Mouse (Mus musculus): ENCODE results near the gene Tnfsf18.

Gene Tnfsf18

GRCm38 (mm10) chr1:161494343-161494742 is at the start of gene Tnfsf18:
Gene Tnfsf18 (plus strand): TSS chr1:161494655.
- DNase-seq (ENCODE audit: low read depth, low spot score): no peak

- DNase-seq (ENCODE audit: low read depth, low spot score): no peak
These were observed 49.6 kb upstream of the Tnfsf18 start for GRCm38 (mm10) chr1:161444858-161445257.

- no peak for DNase-seq (ENCODE audit: low read depth, low spot score)
These were observed 42.7 kb upstream of the Tnfsf18 start for GRCm38 (mm10) chr1:161451683-161452245.

DNA sequence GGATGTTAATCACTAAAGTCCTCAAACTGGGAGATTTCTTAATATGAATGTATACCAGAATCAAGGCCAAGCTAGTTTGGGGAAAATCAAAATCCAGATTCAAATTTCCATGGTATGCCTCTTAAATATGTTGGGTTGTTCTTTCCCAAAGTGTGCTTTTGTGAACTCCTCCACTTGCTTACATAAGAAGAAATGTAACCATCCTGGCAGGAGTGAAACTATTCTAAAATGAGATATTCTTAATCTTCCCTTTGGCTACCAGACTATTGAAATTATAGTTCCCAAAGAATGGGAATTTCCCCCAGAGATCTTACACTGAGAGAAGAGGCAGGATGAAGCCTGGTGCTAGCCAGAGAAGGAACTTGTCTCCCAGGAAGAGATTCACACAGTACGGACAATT is 42.2 kb upstream of the Tnfsf18 start:
- DNase-seq (ENCODE audit: low read depth, low spot score): no peak

- no peak for DNase-seq (ENCODE audit: low read depth, low spot score)
These were observed 30.9 kb upstream of the Tnfsf18 start for GRCm38 (mm10) chr1:161463388-161464085.

GRCm38 (mm10) chr1:161477221-161477620 is 17.2 kb upstream of the Tnfsf18 start:
- DNase-seq (ENCODE audit: low read depth, low spot score): no peak

DNA sequence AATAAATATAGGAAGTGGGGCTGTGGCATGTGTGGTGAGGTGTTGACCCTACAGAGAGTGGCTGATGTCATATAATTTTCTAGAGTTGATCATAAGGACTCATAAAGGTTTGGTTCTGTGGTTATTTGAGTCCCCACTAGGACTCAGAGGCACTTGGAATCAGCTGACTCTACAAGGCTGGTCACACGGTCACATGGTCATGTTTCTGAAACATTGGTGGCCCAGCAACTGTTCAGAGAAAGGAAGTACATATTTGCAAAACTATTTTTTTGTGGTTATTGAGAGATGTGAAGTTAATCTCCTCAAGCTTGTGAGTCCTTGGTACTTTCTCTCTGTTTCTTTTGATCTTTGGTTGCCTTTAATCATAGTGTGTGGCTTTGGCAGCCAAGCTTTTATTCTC is 14.6 kb upstream of the Tnfsf18 start:
- DNase-seq (ENCODE audit: low read depth, low spot score): no peak

GRCm38 (mm10) chr1:161482211-161482610 is 12.2 kb upstream of the Tnfsf18 start:
- no peak for DNase-seq (ENCODE audit: low read depth, low spot score)

- DNase-seq (ENCODE audit: low read depth, low spot score): no peak
These were observed 7.4 kb upstream of the Tnfsf18 start for GRCm38 (mm10) chr1:161487069-161487468.

DNA sequence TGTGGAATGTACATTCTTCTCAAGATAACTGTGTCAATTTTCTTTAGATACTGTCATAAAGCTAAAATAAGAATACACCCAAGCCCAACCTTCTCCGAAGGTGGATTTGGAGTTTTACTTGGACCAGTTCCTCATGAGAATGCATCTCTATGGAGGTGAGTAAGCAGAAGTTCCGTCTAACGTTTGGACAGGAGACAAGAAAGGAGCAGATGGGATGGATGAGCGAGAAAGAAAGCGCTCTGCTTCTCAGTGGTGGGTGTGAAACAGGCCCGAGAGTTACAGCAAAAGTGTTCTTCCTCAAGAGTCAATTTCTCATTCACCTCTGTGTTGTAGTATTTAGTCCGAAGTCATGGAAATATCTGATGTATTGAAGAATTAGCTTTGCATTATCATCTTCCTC is 2.7 kb upstream of the Tnfsf18 start:
- no peak for DNase-seq (ENCODE audit: low read depth, low spot score)

GRCm38 (mm10) chr1:161496866-161497645 is 2.6 kb downstream of the Tnfsf18 start:
- no peak for DNase-seq (ENCODE audit: low read depth, low spot score)

DNA sequence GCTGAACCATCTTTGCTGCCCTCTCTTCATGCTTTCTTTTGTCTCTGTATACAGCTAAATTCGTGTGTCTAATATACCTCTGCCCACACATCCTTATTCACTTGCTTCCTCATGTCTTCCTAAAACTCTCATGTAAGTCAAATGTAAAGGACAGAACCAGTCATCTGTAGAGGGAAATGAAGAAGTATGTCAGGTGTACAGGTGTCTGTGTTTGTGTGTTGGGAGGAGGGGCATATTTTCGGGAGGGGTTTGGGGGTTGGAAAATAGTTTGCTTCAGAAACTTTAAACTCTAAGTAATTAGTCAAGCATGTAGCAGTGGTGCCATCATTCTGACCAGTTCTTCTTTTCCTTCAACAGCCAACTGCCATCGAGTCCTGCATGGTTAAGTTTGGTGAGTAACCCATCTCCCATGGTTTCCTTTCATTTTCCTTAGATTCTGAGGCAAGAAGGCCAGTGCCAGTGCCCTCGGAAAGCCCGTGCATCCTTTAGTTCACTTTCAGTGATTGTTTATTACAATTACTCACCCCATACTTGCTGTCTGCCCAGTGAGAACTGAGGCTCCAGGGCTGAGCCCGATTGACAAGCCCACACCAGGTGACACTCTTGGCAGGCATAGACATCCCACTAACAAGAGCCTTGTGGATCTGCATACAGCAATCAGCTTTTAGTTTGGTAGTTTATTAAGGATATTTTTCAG is 5.8 kb downstream of the Tnfsf18 start:
- no peak for DNase-seq (ENCODE audit: low read depth, low spot score)

DNA sequence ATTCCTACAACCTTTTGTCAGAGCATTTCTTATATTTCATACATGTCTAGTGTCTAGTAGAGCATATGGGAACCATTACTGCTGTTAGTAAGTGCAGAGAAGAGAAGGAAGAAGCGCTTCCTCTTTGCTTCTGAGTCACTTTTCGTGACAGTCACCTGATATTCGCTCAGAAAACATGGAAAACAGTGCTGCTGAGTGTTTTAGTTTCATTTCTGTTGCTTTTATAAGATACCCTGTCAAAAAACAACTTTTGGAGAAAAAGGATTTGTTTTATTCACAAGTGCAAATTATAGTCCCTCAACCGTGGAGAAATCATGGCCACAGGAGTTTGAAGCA is 6.3 kb downstream of the Tnfsf18 start:
- no peak for DNase-seq (ENCODE audit: low read depth, low spot score)

DNA sequence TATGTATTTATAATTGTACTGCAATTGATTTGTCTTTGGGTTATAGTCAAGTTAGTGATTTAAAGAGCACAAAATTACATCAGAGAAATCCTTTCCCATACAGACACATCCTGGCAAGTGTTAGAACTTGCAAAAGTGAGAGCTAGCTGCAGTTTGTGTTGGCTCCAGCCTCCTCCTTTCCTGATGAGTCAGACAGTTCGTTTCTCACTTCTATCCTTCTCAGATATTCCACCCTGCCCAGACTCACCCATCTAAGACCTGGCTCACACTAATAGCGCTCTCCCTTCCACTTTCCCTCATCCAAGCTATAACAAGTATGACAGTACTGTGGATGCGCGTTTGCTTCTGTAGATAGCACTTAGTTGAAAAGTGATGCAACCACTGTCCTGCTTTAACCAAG is 11.9 kb downstream of the Tnfsf18 start:
- DNase-seq (ENCODE audit: low read depth, low spot score): no peak

- DNase-seq (ENCODE audit: low read depth, low spot score): no peak
These were observed 13.2 kb downstream of the Tnfsf18 start for GRCm38 (mm10) chr1:161507623-161508047.

DNA sequence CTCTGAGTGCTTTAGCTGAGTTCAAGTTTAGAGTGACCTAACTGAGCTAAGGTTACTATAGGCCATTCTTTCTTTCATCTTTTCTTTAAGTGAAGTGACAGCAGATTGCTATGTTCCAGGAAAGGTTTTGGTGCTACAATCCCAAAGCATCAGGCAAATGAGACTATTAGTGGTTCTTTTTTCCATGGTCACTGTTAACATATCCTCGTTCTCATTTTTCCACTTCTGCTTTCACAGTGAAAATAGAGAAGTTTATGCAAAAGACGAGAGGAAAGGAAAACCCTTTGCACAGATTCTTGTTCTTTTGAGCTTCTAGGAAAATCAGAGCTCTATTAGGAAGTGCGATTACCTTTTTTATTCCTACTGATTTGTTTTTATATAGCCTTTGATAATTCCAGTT is 22.9 kb downstream of the Tnfsf18 start:
- DNase-seq (ENCODE audit: low read depth, low spot score): no peak

DNA sequence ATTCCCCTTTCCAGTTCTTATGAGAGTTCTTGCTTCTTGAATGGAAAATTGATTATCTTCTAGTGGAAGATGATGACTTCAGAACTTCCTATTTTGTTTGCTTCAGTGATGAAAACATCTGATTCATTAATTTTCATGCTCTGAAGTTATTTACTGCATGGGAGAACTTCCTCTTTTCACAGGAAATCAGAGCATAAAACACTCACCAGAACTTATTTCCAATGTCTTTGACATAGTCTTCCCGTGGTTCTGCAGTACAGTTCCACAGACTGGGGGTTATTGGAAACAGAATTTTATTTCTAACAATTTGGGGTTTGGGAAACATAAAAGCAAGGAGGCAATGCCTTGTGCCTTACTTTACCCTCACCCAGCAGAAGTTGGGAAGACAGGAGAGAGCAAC is 25.8 kb downstream of the Tnfsf18 start:
- DNase-seq (ENCODE audit: low read depth, low spot score): no peak

DNA sequence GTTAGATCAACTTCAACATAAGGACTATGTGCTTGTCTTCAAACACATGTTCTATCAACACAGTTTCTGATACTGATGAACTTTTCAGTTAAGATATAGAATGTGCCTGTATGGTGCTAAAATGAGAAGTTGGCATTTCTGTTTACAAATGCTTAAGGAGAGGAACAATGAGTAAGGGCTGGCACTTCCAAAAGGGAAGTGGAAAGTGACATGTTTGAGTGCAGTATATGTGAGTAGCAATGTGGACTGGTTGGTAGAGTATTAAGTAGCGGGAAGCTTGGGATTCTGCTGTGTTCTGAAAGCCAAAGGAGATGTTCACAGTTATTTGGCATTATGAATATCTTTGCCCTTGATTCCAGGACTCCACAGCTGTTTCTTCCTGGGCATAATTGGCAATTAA is 33.7 kb downstream of the Tnfsf18 start:
- no peak for DNase-seq (ENCODE audit: low read depth, low spot score)

- no peak for DNase-seq (ENCODE audit: low read depth, low spot score)
These were observed 56.2 kb downstream of the Tnfsf18 start for GRCm38 (mm10) chr1:161550596-161551095.

DNA sequence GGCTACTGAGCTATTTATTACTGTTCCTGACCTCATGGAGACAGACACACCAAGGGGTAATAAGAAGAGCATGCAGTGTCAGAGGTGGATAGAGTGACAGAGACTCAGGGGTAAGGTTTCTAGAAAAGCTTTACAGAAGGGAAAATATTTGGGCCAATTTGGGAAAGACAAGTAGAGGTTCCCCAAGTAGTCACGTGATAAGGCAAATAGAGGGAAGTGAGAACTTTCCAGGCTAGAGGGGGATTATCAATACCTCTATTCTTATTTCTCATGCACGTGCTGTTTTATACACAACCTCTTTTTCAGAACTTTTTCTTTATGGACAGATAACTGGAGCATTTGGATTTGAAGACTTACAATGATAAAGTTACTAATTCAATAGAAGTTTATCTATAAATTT is 57.6 kb downstream of the Tnfsf18 start:
- no peak for DNase-seq (ENCODE audit: low read depth, low spot score)

Data from retina, postnatal 7 days (tissue).